Mouse (Mus musculus) embryonic facial prominence, embryonic 10.5 days (tissue): ENCODE results near the gene Stag2. TPM values are rescaled to one million over a fixed set of nuclear protein-coding genes. Genes with fewer than 3 reads are reported as not detected.

ENCODE experiments used
- DNase-seq: peaks from one replicate; pipeline ENCODE4 v3.0.0-alpha.2; 2017; ENCODE audit warnings: low spot score
- H3K27ac ChIP-seq: fragments of 300-500 bp; sonication (generic); replicated peaks from 2 replicates; pipeline ENCODE4 v1.5.1; 2016; ENCODE audit warnings: mild to moderate bottlenecking
- H3K27me3 ChIP-seq: fragments of 300-500 bp; sonication (generic); replicated peaks from 2 replicates; pipeline ENCODE4 v1.6.1; 2016; ENCODE audit warnings: low read depth, mild to moderate bottlenecking; ENCODE audit not compliant: poor library complexity, severe bottlenecking
- H3K36me3 ChIP-seq: fragments of 300-500 bp; sonication (generic); replicated peaks from 2 replicates; pipeline ENCODE4 v1.6.1; 2016; ENCODE audit warnings: mild to moderate bottlenecking, moderate library complexity
- H3K4me1 ChIP-seq: fragments of 300-500 bp; sonication (generic); 2 replicates; pipeline ENCODE4 v1.6.1; 2016
- H3K4me3 ChIP-seq: fragments of 300-500 bp; sonication (generic); 2 replicates; pipeline ENCODE4 v1.5.1; 2016; ENCODE audit warnings: mild to moderate bottlenecking, moderate library complexity
- H3K9me3 ChIP-seq: fragments of 300-500 bp; sonication (generic); 2 replicates; pipeline ENCODE4 v1.6.1; 2016; ENCODE audit warnings: mild to moderate bottlenecking
- WGBS: fragments of 180-500 bp; shearing (Covaris S2); methylation state at CpG from one replicate; pipeline ENCODE4 v1.1.7; 2016; 5-methylcytosine and 5-hydroxymethylcytosine counted together
- polyA plus RNA-seq: library from polyadenylated mRNA; unstranded; fragments of >200 nt; fragmentation: Nextera tagmentation; extraction: Ambion mirVana; gene quantifications from 2 replicates; pipeline ENCODE4 v1.2.1, GENCODE M21; 2016

Gene Stag2
- 43.2 and 45.5 TPM in 2 replicates for polyA plus RNA-seq

GRCm38 (mm10) chrX:42148788-42149556 lies at the start of gene Stag2:
TSS of gene Stag2 (plus strand) at chrX:42149317.
- Histone ChIP-seq H3K4me1 (peaks cover 4% of the 10 kb centered on the region; the same call in 1 of the 2 replicates), H3K36me3 (no peaks in the 10 kb centered on the region), H3K27ac (peak within 1 kb of the TSS; percentile 98), H3K9me3 (0 out of 2 replicates have a peak, but pooled peaks cover 4% of the 10 kb centered on the region), H3K27me3 (no peaks in the 10 kb centered on the region), H3K4me3 (peak within 1 kb of the TSS; percentile 70)
- 13% methylated on average over 76 of the region's 76 CpGs for WGBS
- DNase-seq: peak; percentile 90

- peaks cover 49% of the 10 kb centered on the region for H3K36me3 ChIP-seq
- WGBS: 88% methylated on average over 6 of the region's 6 CpGs
- peaks cover 7% of the 10 kb centered on the region; the same call in 1 of the 2 replicates for H3K9me3 ChIP-seq
- DNase-seq: no peak
- H3K27me3 ChIP-seq: no peaks in the 10 kb centered on the region
- H3K4me1 ChIP-seq: no peaks in the 10 kb centered on the region
- H3K4me3 ChIP-seq: no peak overlapping the region
- no peak overlapping the region for H3K27ac ChIP-seq
Measured at GRCm38 (mm10) chrX:42107137-42107536, 42.0 kb upstream of the Stag2 start.

- Histone ChIP-seq H3K36me3 (peaks cover 21% of the 10 kb centered on the region), H3K4me3 (no peak overlapping the region), H3K27me3 (no peaks in the 10 kb centered on the region), H3K27ac (no peak overlapping the region), H3K4me1 (no peaks in the 10 kb centered on the region), H3K9me3 (peaks cover 7% of the 10 kb centered on the region; the same call in 1 of the 2 replicates)
- 71% methylated on average over 1 of the region's 1 CpGs for WGBS
- DNase-seq: no peak
Measured at GRCm38 (mm10) chrX:42110585-42110984, 38.5 kb upstream of the Stag2 start.

- H3K27ac ChIP-seq: no peak overlapping the region
- no peak for DNase-seq
- H3K4me1 ChIP-seq: no peaks in the 10 kb centered on the region
- no peaks in the 10 kb centered on the region for H3K9me3 ChIP-seq
- H3K4me3 ChIP-seq: no peak overlapping the region
- H3K36me3 ChIP-seq: no peaks in the 10 kb centered on the region
- H3K27me3 ChIP-seq: no peaks in the 10 kb centered on the region
- WGBS: 86% methylated on average over 6 of the region's 6 CpGs
Measured at GRCm38 (mm10) chrX:42119442-42120048, 29.6 kb upstream of the Stag2 start.

- H3K4me3 ChIP-seq: no peak overlapping the region
- no peaks in the 10 kb centered on the region for H3K36me3 ChIP-seq
- H3K27ac ChIP-seq: no peak overlapping the region
- DNase-seq: no peak
- 78% methylated on average over 5 of the region's 5 CpGs for WGBS
- H3K27me3 ChIP-seq: no peaks in the 10 kb centered on the region
- no peaks in the 10 kb centered on the region for H3K4me1 ChIP-seq
- H3K9me3 ChIP-seq: peaks cover 11% of the 10 kb centered on the region; the same call in 1 of the 2 replicates
Measured at GRCm38 (mm10) chrX:42124963-42125697, 24.0 kb upstream of the Stag2 start.

- Histone ChIP-seq H3K9me3 (no peaks in the 10 kb centered on the region), H3K4me1 (no peaks in the 10 kb centered on the region), H3K27ac (no peak overlapping the region), H3K27me3 (no peaks in the 10 kb centered on the region), H3K4me3 (no peak overlapping the region), H3K36me3 (no peaks in the 10 kb centered on the region)
- DNase-seq: no peak
- WGBS: 65% methylated on average over 9 of the region's 9 CpGs
Measured at GRCm38 (mm10) chrX:42139882-42140281, 9.2 kb upstream of the Stag2 start.

DNA sequence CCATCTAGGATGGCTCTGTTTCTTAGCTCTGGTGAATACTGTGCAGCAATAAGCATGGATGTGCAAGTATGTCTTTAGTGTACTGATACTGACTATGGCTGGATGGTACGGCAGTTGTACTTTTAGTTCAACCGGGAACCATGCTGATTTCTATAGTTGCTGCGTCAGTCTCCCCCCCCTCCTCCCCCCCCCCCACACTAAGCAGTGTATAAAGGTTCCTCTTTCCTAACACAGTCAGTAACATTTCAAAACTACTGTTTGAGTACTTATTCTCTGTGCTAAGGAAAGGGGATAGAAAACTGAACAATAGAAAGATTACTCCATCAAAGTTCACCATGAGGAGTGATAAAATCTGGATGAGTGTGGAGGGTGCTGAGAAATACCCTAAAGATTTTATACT lies 6.5 kb upstream of the Stag2 start:
- Histone ChIP-seq H3K36me3 (no peaks in the 10 kb centered on the region), H3K27ac (no peak overlapping the region), H3K4me3 (no peak overlapping the region), H3K4me1 (no peaks in the 10 kb centered on the region), H3K27me3 (no peaks in the 10 kb centered on the region), H3K9me3 (no peaks in the 10 kb centered on the region)
- no peak for DNase-seq
- 93% methylated on average over 3 of the region's 3 CpGs for WGBS

GRCm38 (mm10) chrX:42143991-42144390 lies 5.1 kb upstream of the Stag2 start:
- Histone ChIP-seq H3K9me3 (0 out of 2 replicates have a peak, but pooled peaks cover 4% of the 10 kb centered on the region), H3K4me3 (no peak overlapping the region), H3K27me3 (no peaks in the 10 kb centered on the region), H3K36me3 (no peaks in the 10 kb centered on the region), H3K4me1 (peaks cover 4% of the 10 kb centered on the region; the same call in 1 of the 2 replicates), H3K27ac (no peak overlapping the region)
- WGBS: 83% methylated on average over 4 of the region's 4 CpGs
- DNase-seq: no peak

- no peaks in the 10 kb centered on the region for H3K36me3 ChIP-seq
- H3K27ac ChIP-seq: no peak overlapping the region
- 0 out of 2 replicates have a peak, but pooled peaks cover 4% of the 10 kb centered on the region for H3K9me3 ChIP-seq
- no peaks in the 10 kb centered on the region for H3K27me3 ChIP-seq
- H3K4me1 ChIP-seq: peaks cover 4% of the 10 kb centered on the region; the same call in 1 of the 2 replicates
- H3K4me3 ChIP-seq: peak overlapping the region; percentile 63
- DNase-seq: peak; percentile 8
- WGBS: 55% methylated on average over 5 of the region's 5 CpGs
Measured at GRCm38 (mm10) chrX:42148016-42148451, 1.1 kb upstream of the Stag2 start.

- no peaks in the 10 kb centered on the region for H3K36me3 ChIP-seq
- H3K9me3 ChIP-seq: 0 out of 2 replicates have a peak, but pooled peaks cover 4% of the 10 kb centered on the region
- no peak for DNase-seq
- WGBS: 26% methylated on average over 69 of the region's 71 CpGs
- H3K27ac ChIP-seq: peak overlapping the region; percentile 98
- H3K27me3 ChIP-seq: no peaks in the 10 kb centered on the region
- H3K4me3 ChIP-seq: peak overlapping the region; percentile 70
- H3K4me1 ChIP-seq: peaks cover 4% of the 10 kb centered on the region; the same call in 1 of the 2 replicates
Measured at GRCm38 (mm10) chrX:42149557-42150345, 634 bp downstream of the Stag2 start.

DNA sequence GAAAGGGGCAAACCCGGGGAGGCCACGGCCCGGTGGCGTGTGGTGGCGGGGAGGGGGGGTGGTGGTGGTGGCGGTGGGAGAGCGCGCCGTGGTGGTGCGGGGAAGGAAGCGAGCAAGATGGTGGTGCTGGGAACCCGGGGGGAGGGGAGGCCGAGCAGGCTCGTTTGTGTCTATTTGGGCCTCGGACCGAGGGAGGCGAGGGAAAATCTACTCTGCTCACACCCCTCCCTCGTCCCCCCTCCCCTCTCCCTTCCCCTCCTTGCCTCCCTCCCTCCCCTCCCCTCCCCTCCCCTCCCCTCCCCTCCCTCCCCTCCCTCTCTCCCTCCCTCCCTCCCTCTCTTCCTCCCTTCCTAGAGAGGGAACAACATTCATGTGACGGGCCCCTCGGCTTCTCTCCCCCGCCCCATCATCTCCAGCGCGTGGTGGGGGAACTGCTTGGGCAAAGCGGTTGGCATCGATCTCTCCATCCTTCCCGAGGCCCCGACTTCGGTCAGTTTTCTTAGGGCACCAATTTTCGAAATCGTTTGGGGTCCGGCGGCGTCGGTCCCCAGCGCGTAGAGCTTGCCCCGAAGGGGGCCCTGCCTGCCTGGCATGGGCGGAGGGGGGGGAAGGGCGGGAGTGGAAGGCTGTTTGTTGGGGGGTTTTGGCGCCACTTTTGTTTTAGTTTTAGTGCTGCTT lies 1.4 kb downstream of the Stag2 start:
- DNase-seq: peak; percentile 91
- WGBS: 22% methylated on average over 33 of the region's 40 CpGs
- Histone ChIP-seq H3K4me1 (peaks cover 4% of the 10 kb centered on the region; the same call in 1 of the 2 replicates), H3K9me3 (0 out of 2 replicates have a peak, but pooled peaks cover 4% of the 10 kb centered on the region), H3K27me3 (no peaks in the 10 kb centered on the region), H3K36me3 (no peaks in the 10 kb centered on the region), H3K27ac (peak overlapping the region; percentile 98), H3K4me3 (peak overlapping the region; percentile 70)
